20 mouse cellular contexts compared by ENCODE assay signal in the genomic region with DNA sequence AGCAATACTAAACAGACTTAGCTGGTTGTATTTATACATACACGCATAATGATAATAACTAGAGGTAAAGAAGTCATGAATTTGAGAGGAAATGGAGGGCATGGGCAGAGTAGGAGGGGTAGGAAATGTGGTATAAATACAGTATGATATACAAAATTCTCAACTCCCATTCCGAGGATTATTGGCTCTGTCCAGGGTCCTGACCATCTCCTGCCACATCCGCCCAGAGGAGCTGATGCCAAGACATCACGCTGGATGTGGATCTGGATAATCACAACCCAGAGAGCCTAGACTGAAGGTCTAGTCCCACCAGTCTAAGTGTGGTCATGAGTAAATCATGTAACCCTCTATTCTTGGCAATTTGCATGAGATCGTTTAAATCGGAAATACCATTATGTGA.
DNase-seq lines count a peak whose midpoint lies in the region; ATAC-seq and TF ChIP-seq lines count a peak whose summit lies in the region.
"Had no signal": no experiment of that assay in that cellular context is flagged by ENCODE, and none has a peak within 500 bp of the region (broad histone marks: within the 10 kb centered on the region; RNA-seq: fewer than 3 reads in every experiment).

No protein-coding gene starts in this region.

- no peaks in the 10 kb centered on the region for H3K9me3 ChIP-seq in kidney, embryonic 15.5 days (replicated peaks)
- H3K9me3 ChIP-seq: embryonic facial prominence, embryonic 12.5 days; forebrain, embryonic 15.5 days; heart, embryonic 13.5 days; limb, embryonic 15.5 days; neural tube, embryonic 12.5 days had no signal

- WGBS in kidney, embryonic 15.5 days: 54% methylated on average over 6 of the region's 6 CpGs

- no peak for ATAC-seq in kidney, embryonic 15.5 days (replicated peaks; ENCODE audit: low FRiP score)
- ATAC-seq: forebrain, embryonic 15.5 days; inflammation-experienced regulatory T-cells, adult 6 months; lung, postnatal 0 days had no signal

- no peak overlapping the region for H3K9ac ChIP-seq in kidney, embryonic 15.5 days
- H3K9ac ChIP-seq: embryonic facial prominence, embryonic 12.5 days; forebrain, embryonic 15.5 days; heart, embryonic 13.5 days; limb, embryonic 15.5 days; neural tube, embryonic 12.5 days had no signal

- TF ChIP-seq CTCF in layer of hippocampus, adult 2 months (conservative IDR thresholded peaks at IDR 0.05): no peak

- no peaks in the 10 kb centered on the region for H3K27me3 ChIP-seq in kidney, embryonic 15.5 days
- H3K27me3 ChIP-seq: embryonic facial prominence, embryonic 12.5 days; forebrain, embryonic 15.5 days; heart, embryonic 13.5 days; limb, embryonic 15.5 days; neural tube, embryonic 12.5 days had no signal

- H3K4me1 ChIP-seq in kidney, embryonic 15.5 days: no peaks in the 10 kb centered on the region
- H3K4me1 ChIP-seq: embryonic facial prominence, embryonic 12.5 days; forebrain, embryonic 15.5 days; heart, embryonic 13.5 days; limb, embryonic 15.5 days; neural tube, embryonic 12.5 days had no signal

- H3K4me2 ChIP-seq in kidney, embryonic 15.5 days: no peak overlapping the region
- H3K4me2 ChIP-seq: embryonic facial prominence, embryonic 12.5 days; forebrain, embryonic 15.5 days; heart, embryonic 13.5 days; limb, embryonic 15.5 days; neural tube, embryonic 12.5 days had no signal

- no peak overlapping the region for H3K27ac ChIP-seq in kidney, embryonic 15.5 days
- H3K27ac ChIP-seq in layer of hippocampus, adult 2 months: no peak overlapping the region
- H3K27ac ChIP-seq: embryonic facial prominence, embryonic 12.5 days; forebrain, embryonic 15.5 days; heart, embryonic 13.5 days; limb, embryonic 15.5 days; neural tube, embryonic 12.5 days had no signal

- H3K36me3 ChIP-seq in kidney, embryonic 15.5 days: no peaks in the 10 kb centered on the region
- H3K36me3 ChIP-seq: embryonic facial prominence, embryonic 12.5 days; forebrain, embryonic 15.5 days; heart, embryonic 13.5 days; limb, embryonic 15.5 days; neural tube, embryonic 12.5 days had no signal

- no peak overlapping the region for H3K4me3 ChIP-seq in kidney, embryonic 15.5 days (replicated peaks)
- H3K4me3 ChIP-seq in layer of hippocampus, adult 2 months: no peak overlapping the region
- H3K4me3 ChIP-seq: embryonic facial prominence, embryonic 12.5 days; forebrain, embryonic 15.5 days; heart, embryonic 13.5 days; limb, embryonic 15.5 days; neural tube, embryonic 12.5 days had no signal

- DNase-seq in adrenal gland, postnatal 10 days: peak; percentile 48
- DNase-seq in adrenal gland, adult 2 months: no peak
- DNase-seq in kidney, adult 9 months: peak; percentile 24
- DNase-seq in embryo, embryonic 11 days: peak; percentile 65
- DNase-seq in kidney, postnatal 36 days: peak; percentile 6 to 64
- DNase-seq in right cerebral cortex, postnatal 10 days (ENCODE audit: low spot score in 2 of 2): no peak
- DNase-seq in layer of hippocampus, adult 2 months (ENCODE audit: low spot score in 2 of 2): no peak
- DNase-seq: cerebellum, adult 2 months; gastrocnemius, postnatal 14 days; layer of hippocampus, postnatal 36 days; midbrain, embryonic 14.5 days; thymus, adult 2 months had no signal

Comparison
In these comparisons a context has a peak if more than half of its experiments do, and no peak if none do; other contexts are left out.
1. DNase-seq: peak in adrenal gland, postnatal 10 days (single experiment), kidney, adult 9 months (single experiment), embryo, embryonic 11 days (single experiment) and kidney, postnatal 36 days (2 of 2); none in adrenal gland, adult 2 months (single experiment), right cerebral cortex, postnatal 10 days (0 of 2) and layer of hippocampus, adult 2 months (0 of 2).